Mouse (Mus musculus): ENCODE data around the gene Rhox1. TPM values are rescaled to one million over a fixed set of nuclear protein-coding genes. Genes with fewer than 3 reads are reported as not detected.

Rhox1 gene
- not detected in 2 replicates for polyA plus RNA-seq (2012; ENCODE audit: low replicate concordance)

GRCm38 (mm10) chrX:37222158-37222557 is at the start of gene Rhox1:
TSS of gene Rhox1 (minus strand) at chrX:37222258.

GRCm38 (mm10) chrX:37265038-37265437 is 43.0 kb upstream of the Rhox1 start, which contains the start of gene Rhox4a:
TSS of gene Rhox4a (plus strand) at chrX:37265338.

GRCm38 (mm10) chrX:37249619-37250018 is 27.6 kb upstream of the Rhox1 start, which contains the start of gene Rhox3a:
TSS of gene Rhox3a (plus strand) at chrX:37249919.

DNA sequence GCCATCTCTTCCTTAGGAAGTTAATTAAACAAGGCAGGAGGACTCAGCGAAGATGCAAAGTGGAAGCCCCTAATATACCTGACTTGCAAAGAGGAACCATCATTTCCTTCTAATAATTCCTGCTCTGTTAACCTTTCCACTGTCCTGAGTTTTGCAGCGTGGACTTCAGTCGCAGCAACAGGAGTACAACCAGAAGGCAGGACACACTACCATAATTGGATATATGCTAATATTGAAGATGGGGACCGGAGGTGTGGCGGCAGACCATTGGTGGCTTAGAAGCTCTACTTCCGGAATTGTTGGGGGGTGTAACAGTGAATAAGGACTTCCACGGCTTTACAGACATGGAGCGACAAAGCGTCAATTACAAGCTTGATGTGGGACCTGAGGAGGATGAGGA is 22.6 kb upstream of the Rhox1 start, which contains the start of gene Rhox2a:
Gene Rhox2a, plus strand, starts transcription at position 301 of the 400 bp plus-strand sequence.

GRCm38 (mm10) chrX:37210941-37211340 is 11.1 kb downstream of the Rhox1 start, which contains the start of gene Gm9:
TSS of gene Gm9 (minus strand) at chrX:37211041.

GRCm38 (mm10) chrX:37191105-37191743 is 30.8 kb downstream of the Rhox1 start, which contains the start of the genes Ndufa1 and Rnf113a1:
TSS of gene Ndufa1 (minus strand) at chrX:37191163.
TSS of gene Rnf113a1 (plus strand) at chrX:37191245.

DNA sequence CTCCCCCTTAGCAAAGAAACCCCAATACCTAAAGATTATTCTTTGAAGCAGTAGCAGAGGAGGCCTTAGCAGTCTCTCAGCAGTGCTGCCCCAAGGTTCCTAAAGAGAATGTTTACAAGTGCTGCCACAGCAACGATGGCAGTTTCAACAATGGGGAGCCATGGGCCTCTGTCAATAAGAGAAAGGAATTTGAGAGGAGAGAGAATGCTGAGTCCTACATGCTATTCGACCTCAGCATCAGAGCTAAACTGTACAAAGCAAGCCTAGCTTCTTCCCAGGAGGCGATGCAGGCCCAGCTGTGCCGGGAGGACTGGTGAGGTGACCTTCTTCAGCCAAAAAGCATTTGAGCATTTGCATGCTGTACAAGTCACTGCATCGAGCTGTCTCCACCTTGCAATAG is 53.3 kb downstream of the Rhox1 start, which contains the start of gene Akap14:
Gene Akap14, minus strand, starts transcription at position 101 of the 400 bp plus-strand sequence.

Other genes starting within 250 kb of the Rhox1 start
- gene Sept6, start 230.5 kb downstream of the Rhox1 start, polyA plus RNA-seq (2012; ENCODE audit: low replicate concordance) = 10.4 and 28.4 TPM in 2 replicates
- not detected in 2 replicates for gene Sowahd, start 173.4 kb downstream of the Rhox1 start, polyA plus RNA-seq (2012; ENCODE audit: low replicate concordance)
- gene Rpl39, start 136.9 kb downstream of the Rhox1 start, polyA plus RNA-seq (2012; ENCODE audit: low replicate concordance) = 152 and 474 TPM in 2 replicates
- gene Upf3b, start 111.9 kb downstream of the Rhox1 start, polyA plus RNA-seq (2012; ENCODE audit: low replicate concordance) = 1.1 and 13.2 TPM in 2 replicates
- gene Nkap, start 95.5 kb downstream of the Rhox1 start, polyA plus RNA-seq (2012; ENCODE audit: low replicate concordance) = 7.2 and 10.4 TPM in 2 replicates
- gene Akap14, start 53.4 kb downstream of the Rhox1 start, polyA plus RNA-seq (2012; ENCODE audit: low replicate concordance) = not detected in 2 replicates
- gene Ndufa1, start 31.1 kb downstream of the Rhox1 start, polyA plus RNA-seq (2012; ENCODE audit: low replicate concordance) = 13.7 and 245 TPM in 2 replicates
- gene Rnf113a1, start 31.0 kb downstream of the Rhox1 start, polyA plus RNA-seq (2012; ENCODE audit: low replicate concordance) = 3.3 and 3.9 TPM in 2 replicates
- gene Gm9, start 11.2 kb downstream of the Rhox1 start, polyA plus RNA-seq (2012; ENCODE audit: low replicate concordance) = not detected in 2 replicates
- gene Rhox2a, start 22.7 kb upstream of the Rhox1 start, polyA plus RNA-seq (2012; ENCODE audit: low replicate concordance) = not detected in 2 replicates
- gene Rhox3a, start 27.7 kb upstream of the Rhox1 start, polyA plus RNA-seq (2012; ENCODE audit: low replicate concordance) = not detected in 2 replicates
- not detected in 2 replicates for gene Rhox4a, start 43.1 kb upstream of the Rhox1 start, polyA plus RNA-seq (2012; ENCODE audit: low replicate concordance)
- not detected in 2 replicates for gene Rhox3a2, start 157.8 kb upstream of the Rhox1 start, polyA plus RNA-seq (2012; ENCODE audit: low replicate concordance)
- not detected in 2 replicates for gene Rhox4a2, start 168.6 kb upstream of the Rhox1 start, polyA plus RNA-seq (2012; ENCODE audit: low replicate concordance)
- not detected in 2 replicates for gene Rhox2b, start 189.8 kb upstream of the Rhox1 start, polyA plus RNA-seq (2012; ENCODE audit: low replicate concordance)
- gene Rhox4b, start 210.2 kb upstream of the Rhox1 start, polyA plus RNA-seq (2012; ENCODE audit: low replicate concordance) = not detected in 2 replicates
- not detected in 2 replicates for gene Rhox2c, start 231.4 kb upstream of the Rhox1 start, polyA plus RNA-seq (2012; ENCODE audit: low replicate concordance)
- gene Rhox3c, start 236.3 kb upstream of the Rhox1 start, polyA plus RNA-seq (2012; ENCODE audit: low replicate concordance) = not detected in 2 replicates

Data from hematopoietic multipotent progenitor cell, adult 10-12 weeks (in vitro differentiated cells).